Mouse (Mus musculus) thymus, adult 2 months (tissue): ENCODE data around the gene Tdrd12. TPM values are rescaled to one million over a fixed set of nuclear protein-coding genes. Genes with fewer than 3 reads are reported as not detected.

Source experiments
- DNase-seq: peaks from one replicate; pipeline ENCODE4 v3.0.0; 2021
- H3K27ac ChIP-seq: fragments of 200-500 bp; 2 replicates; pipeline ENCODE4 v1.5.1; 2012; ENCODE audit warnings: low read length, control low read depth; ENCODE audit not compliant: control insufficient read depth, insufficient read depth
- H3K27me3 ChIP-seq: fragments of 200-500 bp; 2 replicates; pipeline ENCODE4 v1.6.1; 2012; ENCODE audit warnings: mild to moderate bottlenecking, low read length, moderate library complexity, mixed read lengths; ENCODE audit not compliant: control insufficient read depth, insufficient read depth
- H3K36me3 ChIP-seq: fragments of 200-500 bp; 2 replicates; pipeline ENCODE4 v1.6.1; 2012; ENCODE audit warnings: mild to moderate bottlenecking, low read length, moderate library complexity; ENCODE audit not compliant: control insufficient read depth, insufficient read depth
- H3K4me1 ChIP-seq: fragments of 200-500 bp; replicated peaks from 2 replicates; pipeline ENCODE4 v1.6.1; 2012; ENCODE audit warnings: low read length; ENCODE audit not compliant: control insufficient read depth, insufficient read depth
- H3K4me3 ChIP-seq: fragments of 200-500 bp; 2 replicates; pipeline ENCODE4 v1.5.1; 2012; ENCODE audit warnings: mild to moderate bottlenecking, low read length, control low read depth, moderate library complexity; ENCODE audit not compliant: control insufficient read depth, insufficient read depth
- CTCF ChIP-seq: fragments of 200-500 bp; IDR thresholded peaks from 2 replicates; pipeline ENCODE4 v1.5.1; 2012; ENCODE audit warnings: mild to moderate bottlenecking, control low read depth, low read length, moderate library complexity, borderline replicate concordance; ENCODE audit not compliant: control insufficient read depth, poor library complexity, insufficient read depth; ENCODE audit errors: extremely low read depth
- POLR2A ChIP-seq: fragments of 200-500 bp; IDR thresholded peaks from 2 replicates; pipeline ENCODE4 v1.6.1; 2012; ENCODE audit warnings: mild to moderate bottlenecking, low read length, control low read depth, moderate library complexity; ENCODE audit not compliant: control insufficient read depth, poor library complexity, insufficient read depth; ENCODE audit errors: extremely low read depth
- WGBS: fragments of 180-500 bp; shearing (Covaris S2); methylation state at CpG from one replicate; pipeline ENCODE4 v1.1.7; 2018; 5-methylcytosine and 5-hydroxymethylcytosine counted together
- polyA plus RNA-seq: library from polyadenylated mRNA; depleted of rRNA; stranded (reverse); fragments of >200 nt; gene quantifications from 2 replicates; pipeline ENCODE4 v1.2.3, GENCODE M21; 2012

Gene Tdrd12
- polyA plus RNA-seq, 1 experiment: 0.24 TPM

GRCm38 (mm10) chr7:35490186-35490585, 47.4 kb downstream of the Tdrd12 start:
- no peak overlapping the region for H3K4me3 ChIP-seq
- H3K27me3 ChIP-seq: no peaks in the 10 kb centered on the region
- H3K27ac ChIP-seq: no peak overlapping the region
- 96% methylated on average over 2 of the region's 2 CpGs for WGBS
- no peaks in the 10 kb centered on the region for H3K36me3 ChIP-seq
- no peak for DNase-seq
- TF ChIP-seq POLR2A: no peak
- TF ChIP-seq CTCF: no peak
- no peaks in the 10 kb centered on the region for H3K4me1 ChIP-seq

GRCm38 (mm10) chr7:35486553-35486952, 51.0 kb downstream of the Tdrd12 start:
- Histone ChIP-seq H3K36me3 (no peaks in the 10 kb centered on the region), H3K27ac (no peak overlapping the region), H3K4me3 (no peak overlapping the region), H3K4me1 (no peaks in the 10 kb centered on the region), H3K27me3 (no peaks in the 10 kb centered on the region)
- no peak for DNase-seq
- TF ChIP-seq CTCF (no peak), POLR2A (no peak)
- 91% methylated on average over 8 of the region's 8 CpGs for WGBS

GRCm38 (mm10) chr7:35485126-35485525, 52.4 kb downstream of the Tdrd12 start:
- no peak for TF ChIP-seq CTCF
- TF ChIP-seq POLR2A: no peak
- no peak for DNase-seq

GRCm38 (mm10) chr7:35476457-35476856, 61.1 kb downstream of the Tdrd12 start:
- H3K27ac ChIP-seq: no peak overlapping the region
- H3K27me3 ChIP-seq: no peaks in the 10 kb centered on the region
- DNase-seq: no peak
- no peak overlapping the region for H3K4me3 ChIP-seq
- TF ChIP-seq POLR2A (no peak), CTCF (no peak)
- WGBS: 88% methylated on average over 2 of the region's 2 CpGs
- no peaks in the 10 kb centered on the region for H3K4me1 ChIP-seq
- no peaks in the 10 kb centered on the region for H3K36me3 ChIP-seq

More at GRCm38 (mm10) chr7:35485126-35485525, 52.4 kb downstream of the Tdrd12 start:
- Histone ChIP-seq H3K27me3 (no peaks in the 10 kb centered on the region), H3K4me3 (no peak overlapping the region), H3K27ac (no peak overlapping the region), H3K4me1 (no peaks in the 10 kb centered on the region), H3K36me3 (no peaks in the 10 kb centered on the region)
- 88% methylated on average over 2 of the region's 2 CpGs for WGBS

- no peak for DNase-seq
- H3K4me3 ChIP-seq: no peak overlapping the region
- no peaks in the 10 kb centered on the region for H3K27me3 ChIP-seq
- no peak for TF ChIP-seq POLR2A
- no peak for TF ChIP-seq CTCF
- 49% methylated on average over 4 of the region's 4 CpGs for WGBS
- no peaks in the 10 kb centered on the region for H3K36me3 ChIP-seq
- H3K27ac ChIP-seq: no peak overlapping the region
- no peaks in the 10 kb centered on the region for H3K4me1 ChIP-seq
Measured at GRCm38 (mm10) chr7:35470794-35471193, 66.8 kb downstream of the Tdrd12 start.

- no peaks in the 10 kb centered on the region for H3K4me1 ChIP-seq
- no peaks in the 10 kb centered on the region for H3K36me3 ChIP-seq
- H3K27me3 ChIP-seq: no peaks in the 10 kb centered on the region
- TF ChIP-seq POLR2A: no peak
- TF ChIP-seq CTCF: no peak
- no peak overlapping the region for H3K27ac ChIP-seq
- no peak for DNase-seq
- H3K4me3 ChIP-seq: no peak overlapping the region
- WGBS: 78% methylated on average over 2 of the region's 2 CpGs
Measured at GRCm38 (mm10) chr7:35467856-35468255, 69.7 kb downstream of the Tdrd12 start.

GRCm38 (mm10) chr7:35465027-35465426, 72.5 kb downstream of the Tdrd12 start:
- no peak overlapping the region for H3K4me3 ChIP-seq
- DNase-seq: no peak
- H3K4me1 ChIP-seq: no peaks in the 10 kb centered on the region
- H3K36me3 ChIP-seq: no peaks in the 10 kb centered on the region
- H3K27ac ChIP-seq: no peak overlapping the region
- TF ChIP-seq CTCF (no peak), POLR2A (no peak)
- WGBS: 92% methylated on average over 5 of the region's 5 CpGs
- no peaks in the 10 kb centered on the region for H3K27me3 ChIP-seq
